Mouse (Mus musculus): Measurements from ENCODE around the gene St6galnac6.

The St6galnac6 gene

DNA sequence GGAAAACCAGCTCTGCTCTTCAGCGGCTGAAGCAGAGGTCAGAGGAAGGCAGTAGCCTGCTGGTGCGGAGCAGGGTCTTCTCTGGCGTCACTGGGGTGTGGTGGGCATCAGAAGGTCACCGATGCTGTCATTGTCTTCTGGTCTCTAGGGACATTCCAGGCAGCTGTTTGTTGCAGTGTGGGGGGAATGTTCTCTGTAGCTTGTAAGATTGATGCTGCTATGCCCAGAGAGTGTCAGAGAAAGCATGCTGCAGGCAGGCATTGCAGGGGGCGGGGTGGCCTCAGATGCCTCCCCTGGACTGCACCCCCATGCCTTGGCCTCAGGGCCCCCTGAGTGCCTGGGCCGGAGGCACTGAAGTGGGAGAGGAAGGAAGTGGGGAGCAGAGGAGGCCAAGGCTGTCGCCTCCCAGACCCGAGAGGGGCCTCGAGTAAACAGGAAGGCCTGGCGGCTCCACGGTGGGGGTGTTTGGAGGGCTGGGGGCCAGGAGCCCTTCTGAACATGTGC, 38.3 kb downstream of the St6galnac6 start:
- CTCF ChIA-PET, result interaction anchor here (0.6 kb wide), 2 partner anchors 134 to 938 kb away, joined by 3 to 4 read pairs; no protein-coding TSS in a partner anchor

DNA sequence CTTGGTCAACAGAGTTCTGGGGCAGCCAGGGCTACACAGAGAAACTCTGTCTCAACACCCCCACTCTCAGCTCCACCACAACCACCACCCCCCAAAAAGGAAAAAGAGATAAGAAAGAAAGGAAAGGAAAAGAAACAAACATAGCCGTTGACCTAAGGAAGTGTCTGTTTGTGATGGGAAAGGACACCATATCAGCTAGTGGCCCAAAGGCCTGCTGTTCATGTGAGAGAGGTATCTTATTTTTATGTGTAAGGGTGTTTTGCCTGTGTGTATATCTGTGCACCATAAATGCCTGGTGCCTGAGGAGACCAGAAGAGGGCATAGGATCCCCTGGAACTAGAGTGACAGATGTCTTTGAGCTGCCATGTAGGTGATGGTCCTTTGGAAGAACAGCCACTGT, 40.1 kb downstream of the St6galnac6 start:
- CTCF ChIA-PET, result no interaction called here

DNA sequence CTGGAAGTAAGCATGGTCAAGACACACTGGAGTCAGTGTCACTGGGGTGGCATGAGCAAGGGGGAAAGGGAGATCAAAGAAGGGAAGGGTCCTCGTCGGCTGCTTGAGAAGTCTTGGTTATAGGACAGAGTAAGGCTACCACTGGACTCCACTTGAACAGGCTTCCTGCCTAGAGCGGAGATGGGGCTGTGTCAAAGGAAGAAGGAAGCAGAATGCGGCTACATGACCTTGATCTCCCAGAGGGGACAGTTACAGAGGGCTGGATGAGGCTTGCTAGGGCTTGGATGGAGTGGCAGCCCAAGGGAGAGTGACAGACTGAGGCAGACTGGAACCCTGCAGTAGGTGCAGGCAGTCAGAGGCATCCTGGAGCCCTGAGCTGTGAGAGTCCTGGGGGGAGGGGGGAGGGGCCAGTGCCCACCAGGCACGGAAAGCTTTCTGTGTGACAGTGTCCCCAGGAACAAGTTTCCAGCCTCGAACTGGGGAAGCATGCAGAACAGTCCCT, 41.1 kb downstream of the St6galnac6 start:
- CTCF ChIA-PET, result no interaction called here

DNA sequence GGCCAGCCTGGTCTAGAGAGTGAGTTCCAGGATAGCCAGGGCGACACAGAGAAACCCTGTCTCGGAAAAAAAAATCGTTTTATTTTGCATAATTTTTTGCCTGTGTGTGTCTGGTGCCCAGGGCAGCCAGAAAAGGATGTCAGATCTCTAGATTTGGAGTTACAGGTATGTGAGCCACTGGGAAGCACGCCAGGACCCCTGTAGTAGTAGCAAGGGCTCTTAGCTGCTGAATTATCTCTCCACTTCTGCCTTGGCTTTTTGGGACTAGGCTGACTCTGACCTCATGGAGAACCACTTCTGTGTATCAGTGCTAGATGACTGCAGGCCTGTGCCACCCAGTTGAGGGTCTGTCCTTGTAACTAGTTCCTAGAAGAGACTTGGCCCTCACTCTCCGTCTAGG, 42.3 kb downstream of the St6galnac6 start:
- CTCF ChIA-PET, result no interaction called here

DNA sequence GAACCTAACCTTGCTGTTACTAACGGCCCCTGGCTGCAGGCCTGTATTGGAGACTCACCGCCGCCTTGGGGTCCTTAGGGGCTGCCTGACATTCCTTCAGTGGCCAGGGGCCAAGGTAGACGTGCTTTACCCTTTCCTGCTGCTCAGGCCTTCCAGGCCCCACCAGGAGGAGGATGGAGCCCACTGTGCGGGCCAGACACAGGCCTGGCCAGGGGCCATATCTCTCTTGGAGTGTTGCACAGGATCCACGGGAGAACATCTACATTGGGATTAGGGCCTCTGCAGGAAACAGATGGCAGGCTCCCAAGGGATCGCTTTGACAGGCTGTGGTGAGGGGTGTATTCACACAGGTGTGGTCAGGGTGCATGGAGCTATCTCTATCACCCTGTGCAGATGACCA, 43.3 kb downstream of the St6galnac6 start:
- CTCF ChIA-PET, result no interaction called here

DNA sequence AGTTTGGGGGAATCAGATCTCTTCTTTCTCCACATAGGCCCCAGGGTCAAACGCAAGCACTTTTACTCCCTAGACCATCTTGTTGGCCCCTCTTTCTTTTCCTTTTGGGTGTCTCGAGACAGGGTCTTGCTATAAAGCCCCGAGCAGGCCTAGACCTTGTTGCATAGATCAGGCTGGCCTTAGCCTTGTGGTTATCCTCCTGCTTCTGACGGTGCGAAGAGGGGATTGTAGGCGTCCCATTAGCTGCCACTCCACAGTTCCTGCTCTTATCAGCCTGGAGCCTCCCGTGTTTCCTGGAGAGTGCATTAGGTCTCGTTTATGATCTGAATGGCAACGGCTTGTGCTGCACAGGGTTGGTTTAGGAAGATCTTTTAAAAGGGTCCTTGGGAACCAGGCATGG, 44.6 kb downstream of the St6galnac6 start:
- CTCF ChIA-PET, result no interaction called here

DNA sequence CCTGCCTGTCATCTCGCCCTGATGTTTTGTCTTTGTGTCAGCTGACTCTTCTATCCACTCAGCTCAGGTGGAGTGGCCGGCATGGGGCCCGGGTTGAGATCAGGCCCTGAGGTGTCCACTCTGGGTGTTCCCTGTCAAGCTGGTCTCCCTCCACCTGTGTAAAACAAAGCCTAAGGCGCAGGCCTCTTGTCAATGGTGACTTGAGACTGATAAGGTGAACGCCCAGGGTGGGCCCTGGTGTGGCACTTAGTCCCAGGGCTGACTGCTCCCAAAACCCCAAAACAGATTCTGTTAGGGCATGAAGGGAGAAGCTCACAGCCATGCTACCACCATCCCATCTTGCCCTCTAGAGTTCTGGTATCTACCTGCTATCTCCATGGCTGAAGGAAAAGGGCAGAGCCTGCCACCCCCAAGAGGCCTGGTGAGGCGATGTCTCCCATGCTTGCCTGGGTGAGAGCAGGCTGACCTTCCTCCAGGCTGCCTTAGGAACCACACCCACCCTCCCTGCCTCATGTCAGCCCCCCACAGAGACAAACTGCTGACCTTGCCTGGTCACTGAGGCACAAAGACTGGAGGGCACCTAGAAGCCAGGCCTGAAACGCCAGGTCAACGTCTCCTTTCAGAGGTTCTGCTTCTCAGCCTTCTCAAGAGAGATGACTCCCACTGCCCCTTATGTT, 45.4 kb downstream of the St6galnac6 start:
- CTCF ChIA-PET, result no interaction called here

DNA sequence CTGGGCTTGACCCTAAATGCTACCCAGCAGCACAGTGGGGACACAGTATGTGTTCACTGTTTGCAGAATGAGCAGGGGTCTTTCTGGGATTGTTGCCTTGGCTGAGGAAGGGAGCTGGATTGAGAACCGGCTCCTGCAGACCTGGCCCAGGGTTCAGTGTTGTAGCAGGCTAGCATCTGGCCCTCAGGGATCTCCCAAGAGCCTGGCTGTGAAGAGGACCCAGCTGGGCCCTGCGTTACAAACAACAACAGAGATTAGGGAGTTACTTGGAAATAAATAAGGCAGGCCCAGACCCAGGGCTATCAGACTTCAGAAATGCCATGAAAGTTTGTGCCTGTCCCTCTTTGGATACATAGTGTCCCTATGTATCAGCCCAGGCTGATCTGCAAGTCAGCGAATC, 46.1 kb downstream of the St6galnac6 start:
- CTCF ChIA-PET, result no interaction called here

DNA sequence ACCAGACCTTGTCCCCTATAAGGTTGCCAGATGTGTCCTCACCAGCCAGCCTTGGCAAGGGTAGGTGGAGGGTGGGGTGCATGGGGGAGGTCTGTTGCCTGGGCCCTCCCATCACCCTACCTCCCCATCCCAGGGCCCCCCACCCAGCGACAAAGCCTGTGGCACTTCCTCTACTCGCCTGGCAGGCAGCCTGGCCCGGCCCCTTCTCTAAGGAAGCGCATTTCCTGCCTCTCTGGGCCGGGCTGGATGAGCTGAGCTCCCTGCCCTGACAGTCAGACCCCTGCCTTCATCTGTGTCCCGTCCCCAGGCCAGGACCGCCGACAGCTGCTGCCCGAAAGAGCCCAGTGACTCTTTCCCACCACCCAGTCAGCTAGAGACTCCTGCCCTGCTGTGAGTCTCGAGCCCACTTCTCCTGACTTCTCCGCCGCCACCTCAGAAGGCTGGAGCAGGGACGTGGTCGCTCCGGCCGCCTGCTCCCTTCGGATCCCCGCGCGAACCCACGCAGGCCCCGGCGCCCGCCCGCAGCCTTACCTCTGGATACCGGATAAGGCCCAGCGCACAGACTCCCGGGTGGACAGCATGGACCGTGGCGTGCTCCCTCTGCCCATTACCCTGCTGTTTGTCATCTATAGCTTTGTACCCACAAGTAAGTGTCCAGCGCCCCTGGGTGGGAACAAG, 47.0 kb downstream of the St6galnac6 start, which contains the start of gene Eng:
Gene Eng (plus strand): TSS at position 217 of the 678 bp plus-strand sequence.
- CTCF ChIA-PET, result interaction anchor here (0.6 kb wide), 1 partner anchor 18 kb away, joined by 3 read pairs; no protein-coding TSS in a partner anchor

DNA sequence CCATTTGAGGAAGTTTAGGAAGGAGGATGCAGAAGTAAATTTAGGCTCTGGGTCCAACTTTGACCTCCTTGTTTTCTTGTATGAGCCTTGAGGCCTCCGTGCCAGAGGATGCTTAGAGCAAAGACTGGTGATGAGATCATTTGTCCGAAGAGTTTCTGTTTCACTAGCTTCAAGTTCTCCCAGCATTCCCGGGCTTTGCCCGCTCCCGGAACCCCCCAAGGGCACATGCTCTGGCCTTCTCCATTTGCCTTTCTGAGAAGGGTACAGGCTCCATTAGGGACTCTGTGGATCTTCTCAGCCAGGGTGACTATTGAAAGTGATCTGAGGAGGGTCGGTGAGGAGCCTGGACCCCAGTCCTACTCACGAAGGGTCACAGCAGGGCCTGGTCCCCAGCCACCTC, 47.9 kb downstream of the St6galnac6 start:
- CTCF ChIA-PET, result interaction anchor here (0.6 kb wide), 1 partner anchor 18 kb away, joined by 3 read pairs; no protein-coding TSS in a partner anchor

DNA sequence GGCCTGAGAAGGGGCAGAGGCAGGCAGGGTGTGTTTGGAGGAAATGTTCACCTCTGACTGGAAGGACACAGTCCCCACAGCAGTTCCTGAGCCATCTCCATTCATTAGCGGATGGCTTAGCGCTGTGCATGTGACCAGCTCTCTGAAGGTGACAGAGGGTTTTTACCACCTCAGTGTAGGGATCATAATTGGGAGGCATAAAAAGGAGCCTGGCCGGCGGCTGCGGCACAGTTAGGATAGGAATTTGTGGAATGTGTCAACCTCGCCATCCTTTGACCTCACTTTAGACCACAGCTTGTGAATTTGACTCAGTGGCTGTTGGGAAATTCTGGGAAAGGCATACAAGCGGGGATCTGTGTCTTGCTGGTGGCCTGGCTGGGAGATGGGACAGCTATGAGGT, 54.3 kb downstream of the St6galnac6 start:
- CTCF ChIA-PET, result no interaction called here

DNA sequence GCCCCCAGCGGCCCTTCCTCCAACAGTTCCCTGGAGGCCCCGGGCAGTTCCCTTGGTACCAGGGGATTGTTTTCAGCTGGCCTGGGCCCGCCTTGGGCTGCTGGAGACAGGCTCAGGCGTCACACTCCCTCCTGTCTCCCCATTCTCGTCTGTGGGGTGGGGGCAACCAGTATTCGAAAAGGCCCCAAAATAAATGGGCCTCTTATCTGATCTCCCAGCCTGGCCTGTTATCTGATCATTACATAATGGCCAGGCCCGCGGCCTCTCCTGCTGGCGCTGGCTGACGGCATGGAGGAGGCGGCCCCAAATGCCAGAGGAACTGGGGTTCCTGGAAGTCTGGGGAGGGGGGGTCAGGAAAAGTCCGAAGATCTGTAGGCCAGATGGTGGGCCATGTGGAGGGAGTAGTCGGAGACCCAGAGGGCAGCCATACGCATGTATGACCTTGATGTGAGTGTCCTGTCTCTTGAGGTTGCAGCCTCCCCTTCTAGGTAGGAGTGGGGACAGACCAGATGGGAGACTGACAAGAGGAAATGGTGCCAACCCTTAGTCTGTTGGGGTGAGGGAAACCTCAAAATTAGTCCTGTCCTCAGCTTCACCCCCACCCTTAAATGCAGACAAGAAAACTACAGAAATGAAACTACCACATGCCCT, 55.4 kb downstream of the St6galnac6 start:
- CTCF ChIA-PET, result interaction anchor here (0.5 kb wide), 1 partner anchor 229 kb away, joined by 7 read pairs; no protein-coding TSS in a partner anchor

DNA sequence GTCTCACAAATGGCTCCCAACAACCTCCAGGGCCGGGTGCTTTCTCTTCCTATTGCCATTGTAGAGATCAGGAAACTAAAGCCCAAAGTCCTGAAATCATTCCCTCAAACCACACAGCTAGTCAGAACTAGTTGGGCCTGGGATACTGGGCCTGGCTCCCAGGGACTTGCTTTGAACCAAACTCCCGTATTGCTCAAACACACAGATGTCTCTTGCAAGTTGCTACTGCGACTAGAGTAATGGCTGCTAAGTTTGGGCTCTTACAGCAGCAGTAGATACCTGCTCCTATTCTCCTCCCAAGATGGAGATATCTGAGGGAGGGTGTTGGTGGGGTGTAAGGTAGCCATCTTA, 55.9 kb downstream of the St6galnac6 start:
- CTCF ChIA-PET, result no interaction called here

DNA sequence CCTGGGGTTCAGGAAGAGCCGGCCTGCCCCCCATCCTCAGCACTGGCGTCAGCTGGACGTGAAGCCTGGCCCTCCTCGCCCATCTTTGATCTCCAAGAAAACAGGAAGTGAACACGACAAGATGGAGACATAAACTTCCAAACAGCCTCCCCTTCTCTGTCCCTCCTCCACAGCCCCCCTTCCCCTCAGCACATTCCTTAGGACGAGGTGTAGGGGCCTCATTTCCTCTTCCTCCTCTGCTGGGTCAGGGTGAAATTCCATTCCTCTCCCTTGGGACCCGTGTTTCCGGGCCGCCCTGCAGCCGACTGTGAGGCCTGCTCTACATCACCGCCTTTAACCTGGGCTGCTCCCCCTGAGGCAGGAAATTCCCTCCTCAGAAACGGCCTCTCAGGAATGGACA, 56.3 kb downstream of the St6galnac6 start:
- CTCF ChIA-PET, result no interaction called here

DNA sequence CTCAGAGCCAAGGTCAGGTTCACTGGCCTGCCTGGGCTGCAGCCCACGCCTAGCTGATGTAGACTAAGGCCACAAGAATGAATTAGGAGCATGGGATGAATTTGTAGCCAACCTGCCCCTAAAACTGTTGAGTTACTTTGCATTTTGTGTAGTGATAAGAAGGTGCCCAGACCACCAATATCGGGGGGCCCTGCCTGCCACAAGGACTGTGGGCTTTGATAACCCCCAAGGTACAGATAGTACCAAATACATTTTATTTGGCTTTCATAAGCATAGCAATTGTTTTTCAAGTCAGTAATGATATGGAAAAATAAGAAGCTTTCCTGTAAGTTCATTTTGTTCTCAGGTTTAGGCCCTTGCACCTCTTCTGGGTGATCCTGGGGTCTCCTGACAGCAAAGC, 59.4 kb downstream of the St6galnac6 start:
- CTCF ChIA-PET, result no interaction called here

DNA sequence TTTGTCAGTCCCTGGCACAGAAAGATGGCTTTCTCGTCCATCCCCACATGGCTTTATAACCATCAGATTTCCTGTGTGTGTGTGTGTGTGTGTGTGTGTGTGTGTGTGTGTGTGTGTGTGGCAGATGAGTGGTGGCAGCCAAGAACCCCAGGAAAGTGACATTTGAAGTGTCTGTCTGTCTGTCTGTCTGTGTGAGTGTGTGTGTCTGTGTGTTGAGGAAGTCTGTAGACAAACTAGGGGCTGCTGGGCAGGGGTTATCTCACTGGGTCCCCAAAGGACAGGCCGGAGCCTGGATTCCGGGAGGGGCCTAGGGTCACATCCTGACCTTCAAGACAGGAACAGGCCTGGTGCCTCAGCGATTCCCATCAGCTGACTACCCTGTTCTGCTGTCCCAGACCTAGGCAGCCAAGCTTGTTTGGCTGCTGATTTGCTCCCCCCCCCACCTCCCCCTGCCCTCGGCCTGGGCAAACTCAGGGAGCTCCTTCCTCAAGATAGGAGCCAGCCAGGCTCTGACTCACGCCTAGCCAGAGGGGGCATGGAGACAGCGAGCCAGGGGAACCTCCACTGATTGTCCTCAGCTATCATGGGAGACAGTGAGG, 62.1 kb downstream of the St6galnac6 start:
- CTCF ChIA-PET, result no interaction called here

DNA sequence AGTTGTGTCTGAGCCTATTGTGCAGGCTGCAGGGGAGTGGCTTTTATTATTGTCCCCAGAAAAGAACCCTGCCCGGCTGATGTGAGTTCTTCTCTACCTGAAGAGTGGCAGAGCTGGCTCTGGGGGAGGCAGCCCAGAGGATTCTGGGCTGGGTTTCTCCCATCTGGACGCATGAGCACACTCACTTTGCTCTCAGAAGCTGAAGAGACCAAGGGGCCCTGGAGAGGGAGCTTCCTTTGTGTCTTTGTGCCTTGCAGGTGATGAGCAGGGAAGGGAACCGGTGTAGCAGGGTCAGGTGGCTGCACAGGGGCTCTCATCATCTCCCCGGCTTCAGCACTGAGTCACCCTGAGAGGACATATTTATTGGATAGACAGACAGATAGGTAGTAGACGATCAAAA, 62.8 kb downstream of the St6galnac6 start:
- CTCF ChIA-PET, result no interaction called here

DNA sequence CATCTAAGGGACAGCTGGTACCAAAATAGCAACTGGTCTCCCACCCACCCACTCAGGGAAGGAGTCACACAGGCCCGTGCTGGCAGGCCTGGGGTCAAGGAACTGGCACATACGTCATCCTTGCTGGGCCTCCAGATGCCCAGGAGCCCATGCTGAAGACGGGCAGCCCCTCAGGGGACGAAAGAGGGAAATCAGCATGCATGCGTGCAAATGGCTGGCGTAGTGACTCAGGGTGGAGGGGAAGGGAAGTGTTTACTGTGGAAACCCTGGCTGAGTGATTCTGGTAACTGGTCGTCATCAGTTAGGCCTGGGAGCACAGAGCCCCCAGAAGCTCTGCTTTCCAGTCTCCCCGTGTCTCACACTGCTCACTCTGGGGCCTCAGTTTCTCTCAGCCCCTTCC, 65.8 kb downstream of the St6galnac6 start:
- CTCF ChIA-PET, result no interaction called here

DNA sequence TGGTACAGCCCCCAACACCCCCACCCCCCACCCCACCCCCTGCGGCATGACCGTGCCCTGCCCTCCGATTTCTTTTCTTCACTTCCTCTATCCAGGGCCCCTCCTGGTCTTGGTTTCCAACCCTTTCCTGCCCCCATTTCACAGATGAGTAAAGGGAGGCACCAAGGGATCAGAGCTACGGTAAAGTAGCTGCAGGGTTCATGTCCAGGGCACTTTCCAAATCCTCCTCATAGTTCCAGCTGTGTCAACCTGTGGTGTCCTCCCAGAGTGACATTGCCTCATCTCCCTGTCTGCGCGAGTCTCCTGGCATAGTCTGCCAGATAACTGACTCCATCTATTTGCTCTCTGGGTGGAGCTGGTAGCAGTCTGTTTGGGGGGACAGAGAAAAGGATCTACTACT, 66.3 kb downstream of the St6galnac6 start:
- CTCF ChIA-PET, result no interaction called here

DNA sequence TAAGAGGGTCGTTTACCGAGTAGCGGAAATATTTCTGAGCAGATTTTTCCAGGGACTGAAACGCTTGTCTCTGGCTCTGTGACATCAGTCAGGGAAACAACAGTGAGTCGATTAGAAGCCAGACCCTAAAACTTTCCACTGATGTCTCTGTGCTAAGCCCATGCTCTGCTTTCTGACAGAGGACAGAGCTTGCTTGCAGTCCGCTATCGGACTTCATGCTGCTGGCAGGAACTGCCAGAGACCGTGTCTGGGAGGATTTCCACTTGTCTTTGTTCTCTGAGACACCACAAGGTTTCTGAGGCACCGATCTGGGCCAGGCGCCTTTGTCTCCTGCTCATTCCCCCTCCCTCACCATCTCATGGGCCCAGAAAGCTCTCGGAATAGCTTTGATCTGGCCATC, 68.3 kb downstream of the St6galnac6 start:
- CTCF ChIA-PET, result no interaction called here

DNA sequence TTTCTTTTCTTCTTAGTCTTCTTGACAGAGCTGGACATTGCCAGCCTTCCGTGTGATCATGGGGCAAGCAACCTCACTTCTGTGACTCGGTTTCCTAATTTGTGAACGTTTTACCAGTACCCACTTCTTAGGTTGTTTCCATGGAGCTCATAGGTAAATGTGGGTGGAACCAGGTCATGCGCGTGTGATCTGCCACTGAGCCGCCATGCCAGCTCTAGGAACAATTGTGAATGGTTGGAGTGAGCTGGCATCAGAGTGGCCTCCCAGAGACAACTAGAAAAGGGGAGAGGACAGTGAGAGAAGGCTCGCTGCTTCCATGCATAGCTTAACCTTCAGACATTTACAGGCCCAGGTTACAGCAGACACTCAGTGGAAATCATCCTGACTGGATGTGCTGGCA, 68.7 kb downstream of the St6galnac6 start:
- CTCF ChIA-PET, result no interaction called here

DNA sequence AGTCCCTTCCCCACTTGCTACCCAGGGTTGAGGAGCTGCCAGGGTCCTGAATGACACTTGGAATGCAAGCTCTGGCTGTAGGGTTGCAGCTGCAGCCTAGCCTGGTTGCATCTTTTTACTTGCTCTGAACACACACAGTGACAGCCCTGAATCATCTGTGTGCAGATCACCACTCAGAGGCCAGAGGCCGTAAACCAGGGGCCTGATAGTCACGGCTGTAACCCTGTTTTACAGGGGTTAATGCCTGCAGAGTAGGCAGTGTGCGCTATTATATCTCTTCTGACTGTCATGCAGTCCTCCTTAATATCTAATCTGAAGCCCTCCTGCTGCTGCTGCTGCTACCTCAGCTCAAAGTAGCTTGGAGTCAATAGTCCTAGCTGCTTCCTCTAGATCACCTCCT, 70.4 kb downstream of the St6galnac6 start:
- CTCF ChIA-PET, result no interaction called here
